Mouse (Mus musculus): Measurements from ENCODE around the gene Copz2.

- no peak for TF ChIP-seq HCFC1 (IDR thresholded peaks at IDR 0.05; ENCODE audit: borderline replicate concordance, insufficient read depth, low read length)
- no peak for TF ChIP-seq ZC3H11A (IDR thresholded peaks at IDR 0.05; ENCODE audit: borderline replicate concordance, low read depth, low read length)
Measured at GRCm38 (mm10) chr11:96872441-96873379, 23.0 kb downstream of the Copz2 start.

All from ES-E14 (cell line).